In genomic region chr17:30260641-30261306, GRCm38 (mm10) we compare ENCODE assay signal across 25 mouse cellular contexts.
DNase-seq lines count a peak whose midpoint lies in the region; ATAC-seq and TF ChIP-seq lines count a peak whose summit lies in the region.
"Had no signal": no experiment of that assay in that cellular context is flagged by ENCODE, and none has a peak within 500 bp of the region (broad histone marks: within the 10 kb centered on the region; RNA-seq: fewer than 3 reads in every experiment).

No protein-coding gene starts in this region.

- H3K9me3 ChIP-seq in hindbrain, embryonic 10.5 days, result no peaks in the 10 kb centered on the region
- H3K9me3 ChIP-seq in hindbrain, embryonic 16.5 days (ENCODE audit: control insufficient read depth, low read length), result no peaks in the 10 kb centered on the region
- no peaks in the 10 kb centered on the region for H3K9me3 ChIP-seq in CH12.LX (replicated peaks; ENCODE audit: low read length)
- H3K9me3 ChIP-seq in stomach, postnatal 0 days (ENCODE audit: control insufficient read depth, low read length), result no peaks in the 10 kb centered on the region
- H3K9me3 ChIP-seq: embryonic facial prominence, embryonic 15.5 days; heart, embryonic 15.5 days; hindbrain, embryonic 12.5 days; limb, embryonic 12.5 days; liver, embryonic 15.5 days had no signal

- no peak for TF ChIP-seq POLR2A in lung, adult 2 months (IDR thresholded peaks at IDR 0.05; ENCODE audit: borderline replicate concordance, extremely low read depth, low read depth, low read length)
- no peak for TF ChIP-seq POLR2A in CH12.LX (IDR thresholded peaks at IDR 0.05; ENCODE audit: low read depth, low read length)

- no peak for TF ChIP-seq EP300 in CH12.LX (IDR thresholded peaks at IDR 0.05; ENCODE audit: low read length)
- TF ChIP-seq EP300 in stomach, postnatal 0 days (optimal IDR thresholded peaks at IDR 0.05), result no peak

- 0 out of 2 replicates have a peak overlapping the region, but pooled peaks have one; percentile 40 for H3K27ac ChIP-seq in hindbrain, embryonic 10.5 days
- H3K27ac ChIP-seq in hindbrain, embryonic 16.5 days (ENCODE audit: low read depth, low read length), result no peak overlapping the region
- H3K27ac ChIP-seq in CH12.LX (ENCODE audit: insufficient read depth, low read depth), result peak overlapping the region; percentile 87
- H3K27ac ChIP-seq in stomach, postnatal 0 days (replicated peaks), result 0 out of 2 replicates have a peak overlapping the region, but pooled peaks have one; percentile 24
- H3K27ac ChIP-seq: embryonic facial prominence, embryonic 15.5 days; left cerebral cortex, adult 2 months; limb, embryonic 12.5 days; liver, embryonic 15.5 days had no signal

- H3K36me3 ChIP-seq in hindbrain, embryonic 10.5 days, result no peaks in the 10 kb centered on the region
- H3K36me3 ChIP-seq in hindbrain, embryonic 16.5 days (ENCODE audit: control insufficient read depth, insufficient read depth, low read length), result no peaks in the 10 kb centered on the region
- peaks cover 0 to 21% of the 10 kb centered on the region in 2 experiments for H3K36me3 ChIP-seq in CH12.LX (replicated peaks in 1 of 2; ENCODE audit: control insufficient read depth in 1 of 2, insufficient read depth in 1 of 2, low read length in 1 of 2)
- H3K36me3 ChIP-seq in stomach, postnatal 0 days (ENCODE audit: control insufficient read depth, insufficient read depth, low read length), result no peaks in the 10 kb centered on the region
- H3K36me3 ChIP-seq: embryonic facial prominence, embryonic 15.5 days; heart, embryonic 15.5 days; hindbrain, embryonic 12.5 days; limb, embryonic 12.5 days; liver, embryonic 15.5 days had no signal

- in situ Hi-C loops in CH12.LX (cut with MboI; ENCODE audit: low pct_ligation_motif_present, low pct_unique_long_range_greater_than_20kb, low sequenced_read_pairs), result no loop called here

- peaks cover 68% of the 10 kb centered on the region for H3K4me1 ChIP-seq in hindbrain, embryonic 10.5 days (replicated peaks)
- H3K4me1 ChIP-seq in hindbrain, embryonic 16.5 days (ENCODE audit: control insufficient read depth, insufficient read depth, low read depth, low read length), result peaks cover 22% of the 10 kb centered on the region
- 0 out of 2 replicates have a peak, but pooled peaks cover 2% of the 10 kb centered on the region for H3K4me1 ChIP-seq in lung, adult 2 months (ENCODE audit: control insufficient read depth, insufficient read depth, low read length)
- peaks cover 22 to 47% of the 10 kb centered on the region in 2 experiments for H3K4me1 ChIP-seq in CH12.LX (ENCODE audit: control insufficient read depth in 1 of 2, insufficient read depth in 2 of 2)
- H3K4me1 ChIP-seq in stomach, postnatal 0 days (replicated peaks; ENCODE audit: control insufficient read depth, insufficient read depth), result peaks cover 9% of the 10 kb centered on the region; the same call in 1 of the 2 replicates

- H3K9ac ChIP-seq in hindbrain, embryonic 16.5 days (ENCODE audit: low read depth, low read length), result no peak overlapping the region
- peak overlapping the region; percentile 34 for H3K9ac ChIP-seq in CH12.LX (ENCODE audit: insufficient read depth, low read depth)
- H3K9ac ChIP-seq in stomach, postnatal 0 days (ENCODE audit: low read length), result no peak overlapping the region
- H3K9ac ChIP-seq: embryonic facial prominence, embryonic 15.5 days; heart, embryonic 15.5 days; hindbrain, embryonic 12.5 days; limb, embryonic 12.5 days; liver, embryonic 15.5 days had no signal

- no peak for DNase-seq in hindbrain, embryonic 10.5 days (ENCODE audit: low spot score)
- DNase-seq in lung, postnatal 36 days, result peak; percentile 16
- no peak for DNase-seq in lung, adult 2 months
- DNase-seq in CH12.LX (ENCODE audit: extremely low read depth), result peak; percentile 90
- DNase-seq in stomach, postnatal 0 days (ENCODE audit: low spot score), result no peak
- DNase-seq: adrenal gland, adult 2 months; adrenal gland, postnatal 36 days; cerebellum, adult 18-20 months; cerebellum, postnatal 14 days; gastrocnemius, postnatal 10 days; kidney, adult 8-10 months; kidney, postnatal 10 days had no signal

- TF ChIP-seq CTCF in lung, adult 2 months (IDR thresholded peaks at IDR 0.05; ENCODE audit: insufficient read depth, low read length), result no peak
- no peak for TF ChIP-seq CTCF in CH12.LX (conservative IDR thresholded peaks at IDR 0.05 in 1 of 2, IDR thresholded peaks at IDR 0.05 in 1 of 2; ENCODE audit: low read depth in 2 of 2, low read length in 2 of 2)
- no peak for TF ChIP-seq CTCF in stomach, postnatal 0 days (IDR thresholded peaks at IDR 0.05; ENCODE audit: low read depth)

- 59% methylated on average over 6 of the region's 6 CpGs for WGBS in hindbrain, embryonic 10.5 days
- WGBS in hindbrain, embryonic 16.5 days, result 57% methylated on average over 6 of the region's 6 CpGs
- 55% methylated on average over 6 of the region's 6 CpGs for WGBS in lung, adult 2 months
- 34% methylated on average over 6 of the region's 6 CpGs for WGBS in stomach, postnatal 0 days

- no peak overlapping the region for H3K4me3 ChIP-seq in hindbrain, embryonic 10.5 days
- no peak overlapping the region for H3K4me3 ChIP-seq in hindbrain, embryonic 16.5 days (ENCODE audit: low read length)
- no peak overlapping the region for H3K4me3 ChIP-seq in lung, adult 2 months (replicated peaks; ENCODE audit: extremely low read depth, low read depth, low read length)
- no peak overlapping the region for H3K4me3 ChIP-seq in CH12.LX (replicated peaks in 1 of 3; ENCODE audit: low read depth in 2 of 3, low read length in 2 of 3, poor library complexity in 1 of 3)
- H3K4me3 ChIP-seq in stomach, postnatal 0 days (ENCODE audit: low read depth, low read length), result no peak overlapping the region
- H3K4me3 ChIP-seq: embryonic facial prominence, embryonic 15.5 days; heart, embryonic 15.5 days; hindbrain, embryonic 12.5 days; left cerebral cortex, adult 2 months; limb, embryonic 12.5 days; liver, embryonic 15.5 days; myocyte had no signal

- H3K27me3 ChIP-seq in hindbrain, embryonic 10.5 days (ENCODE audit: insufficient read depth, poor library complexity, severe bottlenecking), result no peaks in the 10 kb centered on the region
- H3K27me3 ChIP-seq in hindbrain, embryonic 16.5 days (replicated peaks; ENCODE audit: control insufficient read depth, insufficient read depth, low read length), result no peaks in the 10 kb centered on the region
- H3K27me3 ChIP-seq in CH12.LX (replicated peaks), result no peaks in the 10 kb centered on the region
- no peaks in the 10 kb centered on the region for H3K27me3 ChIP-seq in stomach, postnatal 0 days (ENCODE audit: control insufficient read depth, insufficient read depth, low read length)
- H3K27me3 ChIP-seq: embryonic facial prominence, embryonic 15.5 days; heart, embryonic 15.5 days; hindbrain, embryonic 12.5 days; limb, embryonic 12.5 days; liver, embryonic 15.5 days had no signal

- dilution Hi-C loops in CH12.LX (cut with MboI; ENCODE audit: extremely low pct_ligation_motif_present, extremely low pct_unique_long_range_greater_than_20kb, low sequenced_read_pairs), result no loop called here

- no peaks in the 10 kb centered on the region for H3K79me2 ChIP-seq in CH12.LX (replicated peaks; ENCODE audit: control insufficient read depth, extremely low read depth, insufficient read depth, poor library complexity, severe bottlenecking)

- no peak for ATAC-seq in hindbrain, embryonic 16.5 days
- ATAC-seq in stomach, postnatal 0 days (ENCODE audit: low FRiP score, low TSS enrichment), result no peak
- ATAC-seq in erythroblast, adult 5-6 weeks (replicated peaks; ENCODE audit: low FRiP score, poor library complexity, severe bottlenecking), result no peak
- ATAC-seq: activated CD4-positive, CD25-positive, alpha-beta regulatory T cell, adult 4 months; CD4-positive, CD25-positive, alpha-beta regulatory T cell, adult 4 months; forebrain, embryonic 14.5 days had no signal

- TF ChIP-seq RAD21 in CH12.LX (IDR thresholded peaks at IDR 0.05; ENCODE audit: low read depth, low read length), result no peak

- no peak overlapping the region for H3K4me2 ChIP-seq in hindbrain, embryonic 16.5 days (ENCODE audit: low read length)
- H3K4me2 ChIP-seq in CH12.LX (ENCODE audit: insufficient read depth, low read depth, poor library complexity, severe bottlenecking), result peak overlapping the region; percentile 26
- H3K4me2 ChIP-seq in stomach, postnatal 0 days (replicated peaks; ENCODE audit: low read depth), result no peak overlapping the region
- H3K4me2 ChIP-seq: embryonic facial prominence, embryonic 15.5 days; heart, embryonic 15.5 days; hindbrain, embryonic 12.5 days; limb, embryonic 12.5 days; liver, embryonic 15.5 days; midbrain, embryonic 11.5 days had no signal

TF ChIP-seq in CH12.LX, 34 proteins besides CTCF, POLR2A, EP300 and RAD21:
- TF ChIP-seq CHD2 (IDR thresholded peaks at IDR 0.05; ENCODE audit: low read length), result peak; percentile 57
- peak; percentile 7; the same call in 1 of the 2 replicates for TF ChIP-seq ETS1 (conservative IDR thresholded peaks at IDR 0.05; ENCODE audit: low read depth, low read length)
- TF ChIP-seq TCF12 (IDR thresholded peaks at IDR 0.05; ENCODE audit: low read depth, low read length), result no peak
- TF ChIP-seq SMC3 (IDR thresholded peaks at IDR 0.05; ENCODE audit: low read depth, low read length), result no peak
- peak; percentile 8; the same call in 1 of the 2 replicates for TF ChIP-seq IRF4 (IDR thresholded peaks at IDR 0.05; ENCODE audit: low read depth, low read length)

Comparison
In these comparisons a context has a peak if more than half of its experiments do, and no peak if none do; other contexts are left out.
1. DNase-seq: peak in lung, postnatal 36 days (single experiment) and CH12.LX (single experiment); none in hindbrain, embryonic 10.5 days (single experiment), lung, adult 2 months (single experiment) and stomach, postnatal 0 days (single experiment).